Mouse (Mus musculus) stomach, postnatal 0 days (tissue): ENCODE measurements at regions not wholly inside any gene's neighbourhood (a gene's known extent, or its start where the extent isn't known, plus 50 kb on each side); places are given as distances from the start of the nearest gene placed in this dataset.

ENCODE experiments used
- ATAC-seq: fragments of 200-750 bp; cut with Nextera tagmentation; 2 replicates; pipeline ENCODE4 v1.8.0; 2017; ENCODE audit not compliant: low FRiP score, low TSS enrichment
- DNase-seq: peaks from one replicate; pipeline ENCODE4 v3.0.0-alpha.2; 2016; ENCODE audit warnings: low spot score
- H3K27ac ChIP-seq: fragments of 300-500 bp; sonication (generic); replicated peaks from 2 replicates; pipeline ENCODE4 v1.5.1; 2014; ENCODE audit warnings: mild to moderate bottlenecking, control low read depth
- H3K27me3 ChIP-seq: fragments of 300-500 bp; sonication (generic); 2 replicates; pipeline ENCODE4 v1.6.1; 2014; ENCODE audit warnings: low read length; ENCODE audit not compliant: control insufficient read depth, insufficient read depth
- H3K36me3 ChIP-seq: fragments of 300-500 bp; sonication (generic); 2 replicates; pipeline ENCODE4 v1.6.1; 2014; ENCODE audit warnings: low read length, mixed read lengths; ENCODE audit not compliant: control insufficient read depth, insufficient read depth
- H3K4me1 ChIP-seq: fragments of 300-500 bp; sonication (generic); replicated peaks from 2 replicates; pipeline ENCODE4 v1.6.1; 2014; ENCODE audit warnings: antibody characterized with exemption; ENCODE audit not compliant: control insufficient read depth, insufficient read depth
- H3K4me2 ChIP-seq: fragments of 300-500 bp; sonication (generic); replicated peaks from 2 replicates; pipeline ENCODE4 v1.6.1; 2014; ENCODE audit warnings: low read depth, mild to moderate bottlenecking, control low read depth, moderate library complexity
- H3K4me3 ChIP-seq: fragments of 300-500 bp; sonication (generic); 2 replicates; pipeline ENCODE4 v1.5.1; 2014; ENCODE audit warnings: low read depth, low read length, control low read depth
- H3K9ac ChIP-seq: fragments of 300-500 bp; sonication (generic); 2 replicates; pipeline ENCODE4 v1.6.1; 2014; ENCODE audit warnings: mild to moderate bottlenecking, low read length, control low read depth, mixed read lengths
- H3K9me3 ChIP-seq: fragments of 300-500 bp; sonication (generic); 2 replicates; pipeline ENCODE4 v1.6.1; 2016; ENCODE audit warnings: low read length; ENCODE audit not compliant: control insufficient read depth
- CTCF ChIP-seq: IDR thresholded peaks from 2 replicates; pipeline ENCODE4 v1.5.1; 2016; ENCODE audit warnings: antibody characterized with exemption, low read depth, mild to moderate bottlenecking, moderate library complexity
- EP300 ChIP-seq: optimal IDR thresholded peaks from 2 replicates; pipeline ENCODE3; 2016; ENCODE audit warnings: antibody characterized with exemption
- WGBS: fragments of 180-500 bp; shearing (Covaris S2); extraction: QIAGEN DNeasy Blood & Tissue Kit; methylation state at CpG from one replicate; pipeline ENCODE4 v1.1.7; 2014; 5-methylcytosine and 5-hydroxymethylcytosine counted together

DNA sequence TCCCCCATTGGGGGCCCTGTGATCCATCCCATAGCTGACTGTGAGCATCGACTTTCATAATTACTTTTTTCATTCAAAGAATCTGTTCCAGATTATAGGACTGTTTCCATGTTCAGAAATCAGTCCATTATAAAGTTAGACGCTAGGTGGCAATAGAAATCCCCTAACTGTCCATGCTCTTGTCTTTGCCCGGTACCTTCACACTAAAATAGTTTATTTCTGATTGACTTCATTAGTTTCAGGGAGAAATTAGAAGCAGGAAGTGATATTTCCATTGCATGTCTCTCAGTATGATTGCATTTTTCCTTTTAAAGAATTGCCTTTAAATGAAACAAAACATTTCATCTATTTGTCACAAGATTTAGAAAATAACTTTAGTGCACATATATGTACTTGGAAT lies 131.7 kb downstream of the Fbxo8 start:
- Histone ChIP-seq H3K36me3 (no peaks in the 10 kb centered on the region), H3K9me3 (no peaks in the 10 kb centered on the region), H3K27me3 (no peaks in the 10 kb centered on the region), H3K4me1 (no peaks in the 10 kb centered on the region), H3K9ac (no peak overlapping the region), H3K4me2 (no peak overlapping the region), H3K27ac (no peak overlapping the region), H3K4me3 (no peak overlapping the region)
- ATAC-seq = no peak; the same call in 1 of the 2 replicates
- no peak for DNase-seq
- TF ChIP-seq CTCF (peak; percentile 75), EP300 (no peak)
- 9% methylated on average over 3 of the region's 3 CpGs for WGBS

DNA sequence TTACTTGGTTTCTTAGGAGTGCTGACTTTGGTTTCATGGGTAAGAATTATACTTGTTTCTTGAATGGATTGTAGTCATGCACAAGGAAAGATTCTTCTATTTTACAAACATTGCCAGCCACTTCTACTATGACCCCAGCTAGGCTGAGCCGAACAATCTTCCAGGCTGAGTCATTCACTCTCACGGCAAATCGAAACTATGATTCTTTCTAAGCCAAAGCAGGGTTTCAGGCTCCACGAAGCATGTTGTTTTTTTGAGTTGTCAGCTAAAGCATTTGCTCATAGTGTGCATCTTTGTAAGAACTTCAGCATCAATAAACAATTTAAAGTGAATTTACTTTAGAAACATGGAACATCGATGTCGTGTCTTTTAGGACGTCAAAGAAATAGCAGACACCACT lies 133.5 kb downstream of the Fbxo8 start:
- no peaks in the 10 kb centered on the region for H3K36me3 ChIP-seq
- H3K4me3 ChIP-seq = no peak overlapping the region
- H3K9me3 ChIP-seq = no peaks in the 10 kb centered on the region
- H3K27me3 ChIP-seq = no peaks in the 10 kb centered on the region
- no peaks in the 10 kb centered on the region for H3K4me1 ChIP-seq
- no peak overlapping the region for H3K27ac ChIP-seq
- DNase-seq = no peak
- H3K9ac ChIP-seq = no peak overlapping the region
- no peak overlapping the region for H3K4me2 ChIP-seq
- TF ChIP-seq EP300 (no peak), CTCF (no peak)
- ATAC-seq = no peak
- WGBS = 47% methylated on average over 7 of the region's 7 CpGs

DNA sequence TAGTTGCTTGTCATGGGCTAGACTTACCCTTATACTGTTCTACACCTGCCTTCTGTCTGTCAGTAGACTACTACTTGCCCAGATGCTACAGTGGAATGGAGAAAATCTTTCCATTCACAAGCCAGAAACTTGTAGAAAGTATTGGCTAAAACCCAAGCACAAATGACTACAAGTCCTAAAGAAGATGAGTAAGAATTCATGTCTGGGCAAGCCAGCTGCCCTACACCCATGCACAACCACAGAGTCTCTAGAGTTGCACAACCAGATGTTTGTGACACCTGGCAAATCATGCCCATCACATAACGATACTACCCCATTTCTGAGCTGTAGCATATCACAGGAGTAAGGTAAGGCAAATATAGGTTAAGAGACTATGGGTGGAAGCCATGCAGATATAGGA lies 144.5 kb downstream of the Fbxo8 start:
- Histone ChIP-seq H3K27ac (no peak overlapping the region), H3K9ac (no peak overlapping the region), H3K27me3 (no peaks in the 10 kb centered on the region), H3K4me3 (no peak overlapping the region), H3K9me3 (no peaks in the 10 kb centered on the region), H3K4me2 (no peak overlapping the region), H3K36me3 (no peaks in the 10 kb centered on the region), H3K4me1 (no peaks in the 10 kb centered on the region)
- no peak for ATAC-seq
- DNase-seq = no peak
- TF ChIP-seq EP300 (no peak), CTCF (no peak)
- WGBS = 67% methylated on average over 1 of the region's 1 CpGs

DNA sequence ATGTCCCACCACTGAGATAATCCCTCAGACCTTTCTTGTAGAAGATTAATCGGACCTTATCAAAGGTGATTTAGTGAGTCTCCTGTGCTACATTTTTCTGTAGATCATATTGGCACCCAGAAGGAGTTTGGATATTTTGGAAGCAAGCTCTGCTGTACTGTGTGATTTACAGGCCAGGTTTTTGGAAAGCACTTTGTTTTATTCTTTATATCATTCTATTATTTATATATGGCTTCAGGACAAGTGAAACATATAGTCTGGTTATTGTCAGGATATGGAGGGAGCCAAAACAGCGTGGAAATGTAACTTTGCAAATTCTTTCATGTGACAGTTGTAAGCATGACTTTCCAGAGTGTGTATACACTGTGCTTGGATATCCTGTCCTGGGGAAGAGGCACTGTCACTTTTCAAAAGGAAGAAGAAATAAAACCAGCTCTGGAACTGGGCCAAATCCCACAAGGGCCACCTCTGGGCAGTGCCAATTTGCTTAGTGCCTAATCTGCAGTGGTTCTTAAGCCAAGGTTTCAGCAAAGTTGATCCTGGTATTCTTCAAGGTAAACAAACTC lies 149.8 kb downstream of the Fbxo8 start:
- H3K9ac ChIP-seq = no peak overlapping the region
- no peaks in the 10 kb centered on the region for H3K4me1 ChIP-seq
- no peak overlapping the region for H3K4me2 ChIP-seq
- ATAC-seq = peak; percentile 53; the same call in 1 of the 2 replicates
- H3K27ac ChIP-seq = no peak overlapping the region
- TF ChIP-seq CTCF = no peak
- TF ChIP-seq EP300 = no peak
- H3K27me3 ChIP-seq = no peaks in the 10 kb centered on the region
- H3K9me3 ChIP-seq = no peaks in the 10 kb centered on the region
- H3K36me3 ChIP-seq = no peaks in the 10 kb centered on the region
- DNase-seq = no peak
- WGBS = 48% methylated on average over 2 of the region's 2 CpGs
- no peak overlapping the region for H3K4me3 ChIP-seq

DNA sequence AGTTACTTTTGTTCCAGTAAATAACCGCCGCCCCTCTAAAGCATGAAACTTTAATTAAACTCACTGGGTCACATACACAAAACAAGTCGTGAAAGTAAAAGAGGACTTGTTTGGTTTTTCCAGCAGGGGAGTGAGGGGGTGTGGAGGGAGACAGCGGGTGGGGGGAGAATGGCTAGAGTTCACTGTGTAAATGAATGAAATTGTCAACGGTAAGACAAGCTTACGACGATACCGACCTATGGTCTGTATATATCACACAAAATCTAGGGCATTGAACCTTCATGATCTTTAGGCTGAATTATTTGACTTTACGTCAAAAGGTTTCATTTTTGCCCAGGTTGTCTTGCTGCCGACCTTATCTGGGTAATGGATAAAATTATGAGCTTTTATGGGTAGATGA lies 155.5 kb downstream of the Fbxo8 start:
- TF ChIP-seq EP300 (no peak), CTCF (no peak)
- DNase-seq (no peak), ATAC-seq (no peak)
- H3K27ac ChIP-seq = no peak overlapping the region
- no peaks in the 10 kb centered on the region for H3K9me3 ChIP-seq
- H3K36me3 ChIP-seq = no peaks in the 10 kb centered on the region
- no peaks in the 10 kb centered on the region for H3K4me1 ChIP-seq
- no peak overlapping the region for H3K9ac ChIP-seq
- no peaks in the 10 kb centered on the region for H3K27me3 ChIP-seq
- peak overlapping the region; percentile 18; the same call in 1 of the 2 replicates for H3K4me2 ChIP-seq
- no peak overlapping the region for H3K4me3 ChIP-seq
- WGBS = 50% methylated on average over 10 of the region's 10 CpGs

DNA sequence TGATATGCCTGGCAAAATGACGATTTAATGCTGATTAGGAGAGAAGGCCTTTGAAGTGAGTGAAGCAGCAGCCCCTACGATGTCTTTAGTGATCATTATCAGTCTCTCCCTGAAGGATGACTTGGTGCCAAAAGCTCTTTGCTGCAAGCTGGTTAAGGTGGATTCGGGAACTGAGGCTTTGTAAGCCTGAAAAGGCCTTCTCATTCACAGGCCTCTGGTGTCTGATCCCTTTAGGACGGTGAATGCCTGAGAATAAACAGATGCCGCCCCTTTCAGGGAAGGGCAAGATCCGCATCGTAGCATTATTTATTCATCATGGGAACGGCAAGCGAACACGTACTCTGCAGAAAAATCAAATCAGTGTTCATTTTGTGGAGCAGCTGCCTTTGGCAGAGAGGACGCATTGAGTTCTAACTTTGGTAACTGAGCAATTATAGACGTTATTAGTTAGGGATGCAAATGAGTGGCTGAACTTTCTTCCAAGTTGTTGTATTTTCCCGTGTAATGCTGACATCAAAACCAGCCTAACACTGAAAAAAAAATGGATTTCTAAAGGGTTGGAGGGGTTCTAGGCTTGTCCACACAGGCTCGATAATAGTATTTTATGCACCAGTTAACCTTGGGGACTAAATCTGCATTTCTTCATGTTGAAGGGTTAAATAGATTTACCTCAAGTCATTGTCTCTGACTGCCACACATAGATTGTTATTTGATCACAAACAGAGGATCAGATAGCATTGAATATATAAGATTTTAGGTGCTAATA lies 156.2 kb downstream of the Fbxo8 start:
- Histone ChIP-seq H3K4me3 (no peak overlapping the region), H3K27me3 (no peaks in the 10 kb centered on the region), H3K4me1 (no peaks in the 10 kb centered on the region), H3K36me3 (no peaks in the 10 kb centered on the region), H3K9me3 (no peaks in the 10 kb centered on the region), H3K27ac (no peak overlapping the region), H3K9ac (no peak overlapping the region), H3K4me2 (0 out of 2 replicates have a peak overlapping the region, but pooled peaks have one; percentile 18)
- TF ChIP-seq EP300 (no peak), CTCF (no peak)
- WGBS = 26% methylated on average over 14 of the region's 14 CpGs
- 0 out of 2 replicates have a peak, but pooled peaks have one; percentile 32 for ATAC-seq
- peak; percentile 21 for DNase-seq
